Mouse (Mus musculus) spleen, postnatal 36 days (tissue): Measurements from ENCODE around the gene Sorbs2.

Source experiments
- DNase-seq, 2 experiments: peaks; one replicate each; pipeline ENCODE4 v3.0.0; 2022; ENCODE audit warnings: low spot score in 2 of 2, mixed read lengths in 1 of 2

Gene Sorbs2

GRCm38 (mm10) chr8:45621576-45622178, 114.1 kb downstream of the Sorbs2 start:
- DNase-seq: no peak

GRCm38 (mm10) chr8:45626406-45626805, 118.8 kb downstream of the Sorbs2 start:
- no peak for DNase-seq

- DNase-seq: peak; percentile 57 to 67
Observed at GRCm38 (mm10) chr8:45627246-45628241, 120.0 kb downstream of the Sorbs2 start.

- no peak for DNase-seq
Observed at GRCm38 (mm10) chr8:45628421-45629065, 121.0 kb downstream of the Sorbs2 start.

GRCm38 (mm10) chr8:45629066-45629430, 121.5 kb downstream of the Sorbs2 start:
- no peak for DNase-seq

- DNase-seq: no peak
Observed at GRCm38 (mm10) chr8:45631023-45631422, 123.4 kb downstream of the Sorbs2 start.

- DNase-seq: no peak
Observed at GRCm38 (mm10) chr8:45635155-45635554, 127.6 kb downstream of the Sorbs2 start.

GRCm38 (mm10) chr8:45637745-45638144, 130.2 kb downstream of the Sorbs2 start:
- no peak for DNase-seq

- DNase-seq: no peak
Observed at GRCm38 (mm10) chr8:45639444-45639843, 131.9 kb downstream of the Sorbs2 start.

- DNase-seq: no peak
Observed at GRCm38 (mm10) chr8:45644651-45645050, 137.1 kb downstream of the Sorbs2 start.

GRCm38 (mm10) chr8:45649063-45649462, 141.5 kb downstream of the Sorbs2 start:
- DNase-seq: no peak

GRCm38 (mm10) chr8:45649966-45650365, 142.4 kb downstream of the Sorbs2 start:
- no peak for DNase-seq

GRCm38 (mm10) chr8:45658021-45658420, 150.4 kb downstream of the Sorbs2 start:
- no peak for DNase-seq

GRCm38 (mm10) chr8:45658458-45659325, 151.1 kb downstream of the Sorbs2 start:
- DNase-seq: no peak

GRCm38 (mm10) chr8:45659473-45659872, 151.9 kb downstream of the Sorbs2 start:
- DNase-seq: no peak

GRCm38 (mm10) chr8:45660570-45660969, 153.0 kb downstream of the Sorbs2 start:
- DNase-seq: no peak

- DNase-seq: no peak
Observed at GRCm38 (mm10) chr8:45661605-45662004, 154.0 kb downstream of the Sorbs2 start.

- no peak for DNase-seq
Observed at GRCm38 (mm10) chr8:45666221-45666620, 158.6 kb downstream of the Sorbs2 start.

- DNase-seq: no peak
Observed at GRCm38 (mm10) chr8:45673149-45673548, 165.6 kb downstream of the Sorbs2 start.

GRCm38 (mm10) chr8:45675821-45676279, 168.3 kb downstream of the Sorbs2 start:
- DNase-seq: no peak

GRCm38 (mm10) chr8:45677114-45677853, 169.7 kb downstream of the Sorbs2 start:
- DNase-seq: no peak
